Mouse (Mus musculus): ENCODE measurements at regions not wholly inside any gene's neighbourhood (a gene's known extent, or its start where the extent isn't known, plus 50 kb on each side); places are given as distances from the start of the nearest gene placed in this dataset.

GRCm38 (mm10) chr3:148387550-148387949 lies 602.8 kb downstream of the Adgrl2 start:
- no peak for ATAC-seq (ENCODE audit: extremely low read depth, insufficient number of reproducible peaks, low FRiP score, poor library complexity, severe bottlenecking)

DNA sequence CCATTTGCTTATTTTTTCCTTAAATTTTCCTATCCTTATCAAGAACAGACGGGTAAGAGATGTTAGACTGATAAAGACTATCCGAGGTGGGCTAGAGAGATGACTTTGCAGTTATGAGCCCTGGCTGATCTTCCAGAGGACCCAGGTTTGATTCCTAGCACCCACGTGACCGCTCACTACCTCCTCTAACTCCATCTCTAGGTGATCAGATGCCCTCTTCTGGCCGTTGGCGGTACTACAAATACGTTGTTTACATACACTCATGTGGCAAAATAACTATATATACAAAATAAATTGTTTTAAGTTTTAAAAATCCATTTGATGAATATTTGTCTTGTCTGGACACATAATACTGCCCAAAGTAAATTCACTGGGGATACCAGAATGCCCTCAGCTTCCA lies 604.6 kb downstream of the Adgrl2 start:
- no peak for ATAC-seq (ENCODE audit: extremely low read depth, insufficient number of reproducible peaks, low FRiP score, poor library complexity, severe bottlenecking)

DNA sequence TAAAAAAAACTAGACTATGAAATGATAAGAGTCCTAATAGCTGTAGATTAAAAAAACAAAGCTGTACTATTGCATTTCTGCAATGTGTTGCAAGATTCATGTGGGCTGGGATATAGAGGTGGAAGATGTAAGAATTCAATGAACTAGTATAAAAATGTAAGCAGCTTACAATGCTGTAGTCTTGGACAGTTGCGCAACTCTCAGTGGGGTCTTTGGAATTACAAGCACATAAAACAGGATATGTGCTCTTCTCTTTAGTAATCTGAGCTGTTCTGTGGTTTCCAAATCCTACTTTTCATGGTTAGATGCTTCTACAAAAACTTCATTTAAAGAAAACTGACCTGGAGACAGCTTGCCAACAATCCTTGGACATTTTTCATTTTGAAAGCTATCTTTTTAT lies 609.3 kb downstream of the Adgrl2 start:
- ATAC-seq (ENCODE audit: extremely low read depth, insufficient number of reproducible peaks, low FRiP score, poor library complexity, severe bottlenecking): no peak

- no peak for ATAC-seq (ENCODE audit: extremely low read depth, insufficient number of reproducible peaks, low FRiP score, poor library complexity, severe bottlenecking)
These were observed 627.0 kb downstream of the Adgrl2 start for GRCm38 (mm10) chr3:148363331-148363730.

GRCm38 (mm10) chr3:148362453-148362864 lies 627.9 kb downstream of the Adgrl2 start:
- no peak for ATAC-seq (ENCODE audit: extremely low read depth, insufficient number of reproducible peaks, low FRiP score, poor library complexity, severe bottlenecking)

- ATAC-seq (ENCODE audit: extremely low read depth, insufficient number of reproducible peaks, low FRiP score, poor library complexity, severe bottlenecking): no peak
These were observed 646.6 kb downstream of the Adgrl2 start for GRCm38 (mm10) chr3:148343633-148344361.

- no peak for ATAC-seq (ENCODE audit: extremely low read depth, insufficient number of reproducible peaks, low FRiP score, poor library complexity, severe bottlenecking)
These were observed 647.1 kb downstream of the Adgrl2 start for GRCm38 (mm10) chr3:148343256-148343632.

DNA sequence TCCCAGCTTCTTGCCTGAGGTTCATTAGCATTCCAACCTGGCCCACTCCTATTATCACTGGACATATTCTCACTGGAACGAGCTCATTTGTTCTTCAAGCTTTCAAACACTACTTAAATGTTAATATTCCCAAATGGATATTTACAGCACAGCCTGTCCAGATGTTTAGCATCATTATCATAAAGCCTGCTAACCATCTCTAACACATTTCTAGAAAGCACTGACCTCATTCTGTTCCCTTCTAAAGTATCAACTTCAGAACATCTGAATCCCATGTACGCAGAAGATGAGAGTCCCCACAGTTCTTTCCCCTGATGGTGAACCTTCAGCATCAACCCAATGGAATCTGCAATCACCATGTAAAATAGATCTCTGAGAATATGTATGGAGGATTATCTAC lies 651.1 kb downstream of the Adgrl2 start:
- no peak for ATAC-seq (ENCODE audit: extremely low read depth, insufficient number of reproducible peaks, low FRiP score, poor library complexity, severe bottlenecking)

- no peak for ATAC-seq (ENCODE audit: extremely low read depth, insufficient number of reproducible peaks, low FRiP score, poor library complexity, severe bottlenecking)
These were observed 653.7 kb downstream of the Adgrl2 start for GRCm38 (mm10) chr3:148336640-148337039.

DNA sequence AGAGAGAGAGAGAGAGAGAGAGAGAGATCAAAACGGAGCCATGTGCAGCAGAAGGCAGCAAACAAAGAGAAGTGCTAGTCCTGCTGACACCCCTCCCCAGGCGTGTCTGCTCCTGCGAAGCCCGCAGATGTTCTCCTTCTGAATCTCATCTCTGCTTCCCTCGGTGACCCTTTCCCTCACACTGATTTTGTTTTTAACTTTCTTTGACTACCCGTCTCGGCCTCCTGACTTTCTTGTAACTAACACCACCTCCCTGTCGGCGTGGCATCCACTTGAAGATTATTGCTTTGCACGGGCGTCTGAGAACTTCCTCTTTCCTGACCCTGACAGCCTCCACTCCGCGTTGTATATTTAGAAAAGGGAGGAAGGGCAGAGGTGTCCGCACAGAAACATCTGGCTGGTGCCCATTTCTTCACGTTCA lies 654.3 kb downstream of the Adgrl2 start:
- no peak for ATAC-seq (ENCODE audit: extremely low read depth, insufficient number of reproducible peaks, low FRiP score, poor library complexity, severe bottlenecking)

DNA sequence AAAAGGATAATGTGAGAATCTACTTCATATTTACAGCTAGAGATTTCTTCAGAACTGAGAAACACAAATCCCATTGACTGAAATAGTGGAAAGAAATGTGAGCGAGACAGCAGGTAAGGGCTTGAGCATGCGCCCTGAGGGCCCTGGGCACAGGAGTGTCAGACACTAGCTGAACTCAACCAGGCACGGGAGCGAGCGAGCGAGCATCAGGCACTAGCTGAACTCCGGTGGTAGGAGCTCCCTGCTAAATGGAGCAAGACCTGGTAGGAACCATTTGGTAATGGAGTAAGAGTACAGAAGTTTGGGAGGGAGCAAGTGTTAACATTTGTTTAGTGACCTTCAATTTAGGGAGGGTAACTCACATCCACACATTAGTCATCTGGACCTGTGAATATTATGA lies 654.7 kb downstream of the Adgrl2 start:
- no peak for ATAC-seq (ENCODE audit: extremely low read depth, insufficient number of reproducible peaks, low FRiP score, poor library complexity, severe bottlenecking)

DNA sequence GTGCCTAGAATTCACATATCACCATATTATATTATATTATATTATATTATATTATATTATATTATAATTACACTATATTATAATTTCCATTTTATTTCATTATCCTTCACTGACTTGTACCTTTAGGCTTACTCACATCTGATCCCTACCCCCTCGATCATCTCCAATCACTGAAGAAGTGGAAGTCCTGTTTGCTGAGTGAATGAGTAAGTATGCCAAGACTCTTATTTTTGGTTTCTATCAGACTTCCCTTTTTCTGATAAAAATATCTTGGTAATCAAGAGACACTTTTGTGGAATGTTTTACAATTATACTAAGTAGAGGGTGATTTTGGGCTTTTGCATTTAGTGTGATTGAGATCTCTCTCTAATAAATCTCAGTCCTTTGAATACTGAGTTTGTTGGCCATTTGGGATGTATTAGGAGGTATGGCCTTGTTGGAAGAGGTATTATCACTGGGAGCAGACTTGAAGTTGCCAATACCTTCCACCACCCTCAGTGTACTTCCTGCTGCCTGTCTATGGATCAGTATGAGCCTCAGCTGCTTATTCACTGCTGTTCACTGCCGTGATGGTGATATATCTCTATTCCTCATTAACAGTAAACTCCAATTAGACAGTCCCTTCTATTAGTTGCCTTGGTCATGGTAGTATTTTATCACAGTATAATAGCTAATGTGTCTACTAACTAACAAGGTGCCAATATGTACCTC lies 665.3 kb downstream of the Adgrl2 start:
- ATAC-seq (ENCODE audit: extremely low read depth, insufficient number of reproducible peaks, low FRiP score, poor library complexity, severe bottlenecking): no peak

- no peak for ATAC-seq (ENCODE audit: extremely low read depth, insufficient number of reproducible peaks, low FRiP score, poor library complexity, severe bottlenecking)
These were observed 668.5 kb downstream of the Adgrl2 start for GRCm38 (mm10) chr3:148321894-148322293.

DNA sequence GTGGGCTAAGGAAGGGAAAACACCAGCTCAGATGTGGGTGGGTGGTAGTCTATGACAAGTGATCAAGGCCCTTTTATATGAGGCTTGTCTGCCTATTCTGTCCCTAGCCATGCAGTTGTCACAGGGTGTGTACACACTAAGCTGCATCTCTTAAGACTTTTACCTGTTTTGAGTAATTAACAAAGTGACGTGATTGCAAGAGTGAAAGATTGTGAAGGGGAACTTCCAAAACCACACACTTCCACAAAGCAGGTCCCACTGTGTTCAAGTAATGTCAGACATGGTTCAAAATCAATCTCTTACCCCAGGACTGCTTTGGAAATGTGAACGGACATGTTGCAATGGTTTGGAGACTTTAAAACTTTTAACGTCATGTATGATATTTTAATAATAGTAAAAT lies 674.2 kb downstream of the Adgrl2 start:
- ATAC-seq (ENCODE audit: extremely low read depth, insufficient number of reproducible peaks, low FRiP score, poor library complexity, severe bottlenecking): no peak

DNA sequence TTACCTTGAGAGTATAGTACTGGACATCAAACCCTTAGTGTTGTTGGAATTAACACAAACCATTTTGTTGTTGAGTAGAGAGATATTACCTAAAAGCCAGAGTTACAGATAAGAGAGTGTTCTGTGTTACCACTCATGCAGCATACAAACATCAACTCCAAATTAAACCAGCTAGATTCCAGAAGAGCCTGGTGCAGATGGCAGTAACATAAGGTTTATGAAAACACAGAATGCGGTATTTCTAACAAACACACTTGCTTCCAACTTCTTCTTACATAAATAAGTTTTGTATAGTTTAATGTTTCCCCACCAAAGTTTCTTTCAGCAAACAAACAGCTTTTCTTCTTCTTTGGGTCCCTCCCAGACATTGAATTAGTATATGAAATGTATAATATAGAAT lies 675.1 kb downstream of the Adgrl2 start:
- no peak for ATAC-seq (ENCODE audit: extremely low read depth, insufficient number of reproducible peaks, low FRiP score, poor library complexity, severe bottlenecking)

GRCm38 (mm10) chr3:148295515-148295914 lies 694.8 kb downstream of the Adgrl2 start:
- ATAC-seq (ENCODE audit: extremely low read depth, insufficient number of reproducible peaks, low FRiP score, poor library complexity, severe bottlenecking): no peak

DNA sequence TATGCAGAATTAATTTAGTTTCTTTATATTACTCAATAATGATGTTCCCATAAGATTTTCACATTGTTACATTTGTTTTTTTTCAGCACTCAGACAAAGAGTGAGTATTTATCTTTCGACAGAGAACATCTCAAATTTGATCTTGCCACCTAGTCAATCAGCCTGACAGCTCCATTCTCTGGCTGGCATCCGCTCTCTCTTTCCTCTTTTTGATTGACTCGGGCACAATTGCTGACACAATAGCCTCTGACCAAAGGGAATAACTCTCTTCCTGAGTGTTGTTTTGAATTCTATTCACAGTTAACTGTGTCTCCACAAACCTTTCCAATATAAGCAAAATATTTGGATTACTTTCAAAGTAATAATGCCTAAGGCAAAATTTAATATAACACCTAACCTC lies 711.4 kb downstream of the Adgrl2 start:
- ATAC-seq (ENCODE audit: extremely low read depth, insufficient number of reproducible peaks, low FRiP score, poor library complexity, severe bottlenecking): no peak

- ATAC-seq (ENCODE audit: extremely low read depth, insufficient number of reproducible peaks, low FRiP score, poor library complexity, severe bottlenecking): no peak
These were observed 718.1 kb downstream of the Adgrl2 start for GRCm38 (mm10) chr3:148272159-148272848.

GRCm38 (mm10) chr3:148268812-148269211 lies 721.5 kb downstream of the Adgrl2 start:
- ATAC-seq (ENCODE audit: extremely low read depth, insufficient number of reproducible peaks, low FRiP score, poor library complexity, severe bottlenecking): no peak

GRCm38 (mm10) chr3:148259211-148259610 lies 731.1 kb downstream of the Adgrl2 start:
- no peak for ATAC-seq (ENCODE audit: extremely low read depth, insufficient number of reproducible peaks, low FRiP score, poor library complexity, severe bottlenecking)

Data from neutrophil, adult 5-6 weeks (primary cell).